In genomic region chr10:4079643-4080244, GRCm38 (mm10) we compare ENCODE assay signal across 8 mouse cellular contexts.
DNase-seq lines count a peak whose midpoint lies in the region; ATAC-seq lines count a peak whose summit lies in the region.

No protein-coding gene starts in this region.

- ATAC-seq in midbrain, embryonic 15.5 days (replicated peaks): no peak
- ATAC-seq in midbrain, embryonic 13.5 days: no peak
- ATAC-seq in embryonic facial prominence, embryonic 11.5 days (replicated peaks; ENCODE audit: insufficient number of reproducible peaks, low FRiP score, low TSS enrichment, low read depth): no peak
- ATAC-seq in kidney, embryonic 14.5 days (ENCODE audit: low FRiP score, low TSS enrichment): peak; percentile 60; the same call in 1 of the 2 replicates

- no peaks in the 10 kb centered on the region for H3K9me3 ChIP-seq in midbrain, embryonic 15.5 days
- no peaks in the 10 kb centered on the region for H3K9me3 ChIP-seq in midbrain, embryonic 13.5 days
- no peaks in the 10 kb centered on the region for H3K9me3 ChIP-seq in embryonic facial prominence, embryonic 11.5 days (replicated peaks; ENCODE audit: control insufficient read depth, low read length)
- no peaks in the 10 kb centered on the region for H3K9me3 ChIP-seq in kidney, embryonic 14.5 days (ENCODE audit: control insufficient read depth, low read length)
- no peaks in the 10 kb centered on the region for H3K9me3 ChIP-seq in limb, embryonic 10.5 days (replicated peaks)

- H3K4me2 ChIP-seq in midbrain, embryonic 15.5 days: no peak overlapping the region
- no peak overlapping the region for H3K4me2 ChIP-seq in midbrain, embryonic 13.5 days (replicated peaks)
- no peak overlapping the region for H3K4me2 ChIP-seq in embryonic facial prominence, embryonic 11.5 days (ENCODE audit: low read depth, low read length)
- H3K4me2 ChIP-seq in kidney, embryonic 14.5 days (replicated peaks; ENCODE audit: low read depth, low read length): no peak overlapping the region

- no peaks in the 10 kb centered on the region for H3K36me3 ChIP-seq in midbrain, embryonic 15.5 days (replicated peaks)
- H3K36me3 ChIP-seq in midbrain, embryonic 13.5 days: no peaks in the 10 kb centered on the region
- no peaks in the 10 kb centered on the region for H3K36me3 ChIP-seq in embryonic facial prominence, embryonic 11.5 days (replicated peaks; ENCODE audit: control insufficient read depth, insufficient read depth, low read depth, low read length)
- peaks cover 2% of the 10 kb centered on the region; the same call in 1 of the 2 replicates for H3K36me3 ChIP-seq in kidney, embryonic 14.5 days (ENCODE audit: control insufficient read depth, insufficient read depth, low read length)
- peaks cover 3% of the 10 kb centered on the region; the same call in 1 of the 2 replicates for H3K36me3 ChIP-seq in limb, embryonic 10.5 days

- peak; percentile 16 for DNase-seq in embryonic facial prominence, embryonic 11.5 days (ENCODE audit: low spot score)
- peak; percentile 89 for DNase-seq in heart, adult 9 months (ENCODE audit: low spot score in 2 of 2)
- no peak for DNase-seq in limb, embryonic 10.5 days (ENCODE audit: low spot score)
- DNase-seq in naive thymus-derived CD4-positive, alpha-beta T cell, adult 2 months (ENCODE audit: low read depth): peak; percentile 46
- peak; percentile 37 for DNase-seq in urinary bladder, postnatal 25 days (ENCODE audit: low spot score)

- no peaks in the 10 kb centered on the region for H3K4me1 ChIP-seq in midbrain, embryonic 15.5 days
- H3K4me1 ChIP-seq in midbrain, embryonic 13.5 days (replicated peaks): 0 out of 2 replicates have a peak, but pooled peaks cover under 1% of the 10 kb centered on the region
- H3K4me1 ChIP-seq in embryonic facial prominence, embryonic 11.5 days (ENCODE audit: control insufficient read depth, insufficient read depth, low read length): no peaks in the 10 kb centered on the region
- H3K4me1 ChIP-seq in kidney, embryonic 14.5 days (ENCODE audit: control insufficient read depth, insufficient read depth, low read length): peaks cover 28% of the 10 kb centered on the region
- no peaks in the 10 kb centered on the region for H3K4me1 ChIP-seq in limb, embryonic 10.5 days

- 0 out of 2 replicates have a peak overlapping the region, but pooled peaks have one; percentile 8 for H3K27ac ChIP-seq in midbrain, embryonic 15.5 days
- H3K27ac ChIP-seq in midbrain, embryonic 13.5 days: no peak overlapping the region
- H3K27ac ChIP-seq in embryonic facial prominence, embryonic 11.5 days (replicated peaks; ENCODE audit: low read depth, low read length): no peak overlapping the region
- H3K27ac ChIP-seq in kidney, embryonic 14.5 days (ENCODE audit: low read depth, low read length): peak overlapping the region; percentile 87
- peak overlapping the region; percentile 26; the same call in 1 of the 2 replicates for H3K27ac ChIP-seq in limb, embryonic 10.5 days

- H3K9ac ChIP-seq in midbrain, embryonic 15.5 days: no peak overlapping the region
- no peak overlapping the region for H3K9ac ChIP-seq in midbrain, embryonic 13.5 days (replicated peaks)
- no peak overlapping the region for H3K9ac ChIP-seq in embryonic facial prominence, embryonic 11.5 days (replicated peaks; ENCODE audit: low read length)
- H3K9ac ChIP-seq in kidney, embryonic 14.5 days (ENCODE audit: low read depth, low read length): no peak overlapping the region

- whole genome bisulfite sequencing in midbrain, embryonic 15.5 days: 82% methylated on average over 15 of the region's 15 CpGs
- 83% methylated on average over 15 of the region's 15 CpGs for WGBS in midbrain, embryonic 13.5 days
- 58% methylated on average over 15 of the region's 15 CpGs for WGBS in embryonic facial prominence, embryonic 11.5 days
- 50% methylated on average over 15 of the region's 15 CpGs for WGBS in kidney, embryonic 14.5 days
- 71% methylated on average over 15 of the region's 15 CpGs for WGBS in limb, embryonic 10.5 days

- no peak overlapping the region for H3K4me3 ChIP-seq in midbrain, embryonic 15.5 days
- H3K4me3 ChIP-seq in midbrain, embryonic 13.5 days (replicated peaks): no peak overlapping the region
- H3K4me3 ChIP-seq in embryonic facial prominence, embryonic 11.5 days (ENCODE audit: low read depth, low read length): no peak overlapping the region
- no peak overlapping the region for H3K4me3 ChIP-seq in kidney, embryonic 14.5 days (ENCODE audit: low read length)
- H3K4me3 ChIP-seq in limb, embryonic 10.5 days: no peak overlapping the region

- no peaks in the 10 kb centered on the region for H3K27me3 ChIP-seq in midbrain, embryonic 15.5 days (replicated peaks)
- H3K27me3 ChIP-seq in midbrain, embryonic 13.5 days: no peaks in the 10 kb centered on the region
- H3K27me3 ChIP-seq in embryonic facial prominence, embryonic 11.5 days (ENCODE audit: control insufficient read depth, insufficient read depth, low read length): no peaks in the 10 kb centered on the region
- no peaks in the 10 kb centered on the region for H3K27me3 ChIP-seq in kidney, embryonic 14.5 days (ENCODE audit: control insufficient read depth, insufficient read depth, low read length)
- no peaks in the 10 kb centered on the region for H3K27me3 ChIP-seq in limb, embryonic 10.5 days (ENCODE audit: low read depth, poor library complexity, severe bottlenecking)

Comparison
In these comparisons a context has a peak if more than half of its experiments do, and no peak if none do; other contexts are left out.
1. H3K27ac ChIP-seq: peak in midbrain, embryonic 15.5 days (single experiment), kidney, embryonic 14.5 days (single experiment) and limb, embryonic 10.5 days (single experiment); none in midbrain, embryonic 13.5 days (single experiment) and embryonic facial prominence, embryonic 11.5 days (single experiment).